Mouse (Mus musculus) embryonic facial prominence, embryonic 15.5 days (tissue): ENCODE results near the gene Arl5a. TPM values are rescaled to one million over a fixed set of nuclear protein-coding genes. Genes with fewer than 3 reads are reported as not detected.

Experiments
- ATAC-seq: fragments of 200-750 bp; cut with Nextera tagmentation; 2 replicates; pipeline ENCODE4 v1.8.0; 2017; ENCODE audit warnings: low read depth, moderate TSS enrichment; ENCODE audit not compliant: insufficient number of reproducible peaks, low FRiP score, low TSS enrichment
- H3K27ac ChIP-seq: fragments of 300-500 bp; sonication (generic); replicated peaks from 2 replicates; pipeline ENCODE4 v1.5.1; 2015; ENCODE audit warnings: mild to moderate bottlenecking, inconsistent platforms
- H3K27me3 ChIP-seq: fragments of 300-500 bp; sonication (generic); 2 replicates; pipeline ENCODE4 v1.6.1; 2015; ENCODE audit warnings: inconsistent platforms
- H3K36me3 ChIP-seq: fragments of 300-500 bp; sonication (generic); 2 replicates; pipeline ENCODE4 v1.6.1; 2015; ENCODE audit warnings: mild to moderate bottlenecking, inconsistent platforms
- H3K4me1 ChIP-seq: fragments of 300-500 bp; sonication (generic); 2 replicates; pipeline ENCODE4 v1.6.1; 2015; ENCODE audit warnings: inconsistent platforms
- H3K4me2 ChIP-seq: fragments of 300-500 bp; sonication (generic); replicated peaks from 2 replicates; pipeline ENCODE4 v1.6.1; 2015; ENCODE audit warnings: mild to moderate bottlenecking, inconsistent platforms
- H3K4me3 ChIP-seq: fragments of 300-500 bp; sonication (generic); replicated peaks from 2 replicates; pipeline ENCODE4 v1.5.1; 2015; ENCODE audit warnings: mild to moderate bottlenecking, inconsistent platforms
- H3K9ac ChIP-seq: fragments of 300-500 bp; sonication (generic); 2 replicates; pipeline ENCODE4 v1.6.1; 2015; ENCODE audit warnings: inconsistent platforms
- H3K9me3 ChIP-seq: fragments of 300-500 bp; sonication (generic); replicated peaks from 2 replicates; pipeline ENCODE4 v1.6.1; 2016; ENCODE audit warnings: inconsistent platforms
- WGBS: fragments of 180-500 bp; shearing (Covaris S2); methylation state at CpG from one replicate; pipeline ENCODE4 v1.1.7; 2015; 5-methylcytosine and 5-hydroxymethylcytosine counted together
- polyA plus RNA-seq: library from polyadenylated mRNA; unstranded; fragments of >200 nt; fragmentation: Nextera tagmentation; extraction: Ambion mirVana; gene quantifications from 2 replicates; pipeline ENCODE4 v1.2.1, GENCODE M21; 2015

The Arl5a gene
- polyA plus RNA-seq, 1 experiment from 2014 or later = 39.6 TPM

DNA sequence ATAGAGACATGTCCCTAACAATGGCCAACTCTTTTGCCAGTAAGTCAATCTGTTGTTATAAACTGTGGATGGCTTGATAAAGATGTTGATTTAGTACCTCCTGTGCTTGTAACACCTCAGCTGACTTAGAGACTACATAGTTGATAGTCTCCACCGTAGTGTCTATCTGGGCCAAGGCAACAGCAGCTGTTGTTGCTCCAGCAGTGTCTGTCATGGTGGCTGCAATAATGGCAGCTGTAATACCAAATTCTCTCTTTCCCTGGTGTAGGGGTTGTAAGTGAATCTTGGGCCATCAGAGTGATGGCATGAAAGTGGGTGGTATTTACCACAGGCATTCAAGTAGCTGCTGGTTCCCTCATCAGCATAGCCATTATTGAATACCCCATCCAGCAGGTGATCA, 73.7 kb downstream of the Arl5a start:
- H3K4me3 ChIP-seq = no peak overlapping the region

More for the DNA sequence above, 73.7 kb downstream of the Arl5a start:
- Histone ChIP-seq H3K27ac (no peak overlapping the region), H3K9ac (no peak overlapping the region), H3K4me1 (no peaks in the 10 kb centered on the region), H3K36me3 (no peaks in the 10 kb centered on the region), H3K27me3 (no peaks in the 10 kb centered on the region), H3K9me3 (no peaks in the 10 kb centered on the region), H3K4me2 (no peak overlapping the region)
- ATAC-seq = no peak
- WGBS = 95% methylated on average over 1 of the region's 1 CpGs

Other genes with a start within 250 kb of the Arl5a start
- gene Neb, start 46.4 kb downstream of the Arl5a start, polyA plus RNA-seq = 109 and 159 TPM in 2 replicates